Mouse (Mus musculus): ENCODE measurements around the gene Parp1.
"Not testable (repeated sequence)": the region's sequence is repeated elsewhere in the genome, so short reads cannot be mapped to it uniquely, and the experiment has no call there.

The Parp1 gene

GRCm38 (mm10) chr1:180561187-180561586 is 7.5 kb upstream of the Parp1 start:
- no peak for DNase-seq

GRCm38 (mm10) chr1:180564885-180565284 is 3.8 kb upstream of the Parp1 start:
- DNase-seq, result no peak

DNA sequence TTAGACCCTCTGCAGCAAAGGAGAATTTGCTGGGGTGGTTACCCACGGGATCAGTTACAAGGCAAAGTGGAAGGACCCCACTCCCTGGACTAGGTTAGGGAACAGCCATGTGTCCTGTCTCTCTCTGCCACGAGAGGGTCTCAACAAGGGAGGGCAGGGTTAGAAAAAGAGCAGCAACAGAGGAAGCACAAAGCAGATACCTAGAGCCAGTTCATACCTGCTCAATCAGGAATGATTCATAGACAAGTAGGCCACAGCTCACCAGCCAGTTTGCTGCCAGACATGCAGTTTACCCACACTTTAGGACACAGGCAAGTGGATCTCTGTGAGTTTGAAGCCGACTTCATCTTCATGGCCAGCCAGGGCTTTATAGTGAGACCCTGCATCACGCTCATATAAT is 963 bp upstream of the Parp1 start:
- DNase-seq, result no peak

- DNase-seq, result no peak
Observed at GRCm38 (mm10) chr1:180568248-180568647, 476 bp upstream of the Parp1 start.

- DNase-seq, result no peak
Observed at GRCm38 (mm10) chr1:180569453-180569852, 729 bp downstream of the Parp1 start.

GRCm38 (mm10) chr1:180570181-180570580 is 1.5 kb downstream of the Parp1 start:
- DNase-seq, result no peak

DNA sequence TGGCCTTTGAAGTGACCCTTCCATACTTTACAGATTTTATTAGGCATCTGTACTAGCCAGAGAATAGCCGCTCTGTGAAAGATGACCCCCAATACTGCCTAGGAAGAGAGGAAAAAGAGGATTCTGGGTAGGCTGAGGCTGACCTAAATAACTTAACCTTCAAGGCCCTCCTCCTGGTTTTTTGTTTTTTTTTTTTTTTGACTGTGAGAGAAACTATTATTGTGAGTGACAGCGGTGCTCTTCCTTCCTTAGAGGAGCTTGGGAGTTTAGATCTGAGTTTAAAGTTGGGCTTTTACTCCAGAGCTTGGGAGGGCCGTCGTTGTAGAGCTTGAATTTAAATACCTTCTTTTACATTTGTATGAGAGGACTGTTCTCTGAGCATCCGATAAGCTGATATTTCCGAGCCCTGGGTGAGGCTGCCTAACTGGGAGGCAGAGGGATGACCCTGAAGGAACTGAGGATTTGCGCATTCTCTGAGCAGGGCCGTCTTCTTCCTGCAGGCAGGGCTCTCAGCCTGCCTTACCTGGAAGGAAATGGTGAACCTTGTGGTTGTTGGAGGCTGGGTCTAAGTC is 2.4 kb downstream of the Parp1 start:
- no peak for DNase-seq

DNA sequence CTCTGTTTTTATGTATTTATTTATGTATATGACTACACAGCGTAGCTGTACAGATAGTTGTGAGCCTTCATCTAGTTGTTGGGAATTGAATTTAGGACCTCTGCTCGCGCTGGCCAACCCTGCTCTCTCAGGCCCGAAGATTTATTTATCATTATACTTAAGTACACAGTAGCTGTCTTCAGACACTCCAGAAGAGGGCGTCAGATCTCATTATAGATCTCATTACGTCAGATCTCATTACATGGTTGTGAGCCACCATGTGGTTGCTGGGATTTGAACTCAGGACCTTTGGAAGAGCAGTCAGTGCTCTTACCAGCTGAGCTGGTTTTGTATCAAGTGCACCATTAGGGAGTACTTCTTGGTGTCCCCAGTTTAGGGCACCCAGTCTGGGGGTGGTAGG is 3.0 kb downstream of the Parp1 start:
- DNase-seq, result not testable (repeated sequence)

DNA sequence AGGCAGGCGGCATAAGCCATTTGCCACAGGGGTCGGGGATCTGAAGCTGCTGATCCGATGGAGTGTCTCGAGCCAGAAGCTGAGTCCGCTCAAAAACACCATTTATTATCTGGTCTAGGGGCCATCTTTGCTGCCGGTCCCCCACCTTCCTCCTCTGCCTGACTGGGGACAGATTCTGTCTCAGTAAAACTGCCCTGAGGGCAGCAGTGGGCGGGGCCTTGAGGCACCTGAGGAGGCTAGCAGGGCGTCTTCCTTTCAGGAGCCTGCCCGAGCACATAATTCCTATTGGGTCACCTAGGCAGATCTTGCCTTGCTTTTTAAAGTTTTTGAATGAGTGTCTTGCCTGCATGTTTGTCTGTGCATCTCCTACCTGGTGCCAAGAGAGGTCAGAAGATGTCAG is 3.4 kb downstream of the Parp1 start:
- DNase-seq, result no peak

DNA sequence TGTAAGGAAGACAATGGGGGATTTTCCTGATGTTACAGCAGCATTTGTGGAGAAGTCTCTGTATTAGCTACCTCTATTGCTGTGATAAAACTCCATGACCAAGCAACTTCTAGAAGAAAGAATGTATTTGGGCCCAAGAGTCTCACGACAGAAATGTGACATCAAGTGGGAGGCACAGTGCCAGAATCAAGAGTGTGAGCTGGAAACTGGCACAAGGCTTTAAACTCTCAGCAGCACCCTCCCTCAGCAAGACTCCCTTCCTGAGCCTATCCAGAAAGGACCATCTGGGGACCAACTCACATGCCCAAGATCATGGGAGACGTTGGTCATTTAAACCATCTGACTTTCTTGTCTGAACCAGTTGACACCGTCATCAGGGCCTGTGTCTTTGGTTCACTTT is 7.8 kb downstream of the Parp1 start:
- no peak for DNase-seq

- DNase-seq, result no peak
Observed at GRCm38 (mm10) chr1:180577837-180578236, 9.1 kb downstream of the Parp1 start.

DNA sequence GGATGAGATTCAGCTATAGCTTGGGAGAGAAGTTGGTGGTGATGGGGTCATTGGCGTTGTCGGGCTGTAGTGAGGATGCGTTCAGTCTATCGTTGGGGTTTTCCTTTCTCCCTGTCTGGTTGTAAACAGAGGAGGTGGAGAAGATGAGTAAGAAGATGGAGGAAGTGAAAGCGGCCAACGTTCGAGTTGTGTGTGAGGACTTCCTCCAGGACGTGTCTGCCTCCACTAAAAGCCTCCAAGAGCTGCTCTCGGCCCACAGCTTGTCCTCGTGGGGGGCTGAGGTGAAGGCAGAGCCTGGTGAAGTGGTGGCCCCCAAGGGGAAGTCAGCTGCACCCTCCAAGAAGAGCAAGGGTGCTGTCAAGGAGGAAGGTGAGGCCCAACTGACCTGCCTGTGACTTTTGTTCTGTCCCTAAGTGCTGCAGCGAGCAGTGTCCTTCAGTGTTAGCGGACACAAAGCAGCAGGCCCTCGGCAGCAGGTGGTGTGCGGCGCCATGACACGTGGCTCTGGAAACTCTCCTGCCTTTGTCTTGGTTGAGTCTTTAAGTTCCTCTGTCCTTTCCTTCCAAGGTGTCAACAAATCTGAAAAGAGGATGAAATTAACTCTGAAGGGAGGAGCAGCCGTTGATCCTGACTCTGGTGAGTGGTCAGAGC is 19.2 kb downstream of the Parp1 start:
- DNase-seq, result no peak

GRCm38 (mm10) chr1:180600578-180600977 is 31.9 kb downstream of the Parp1 start:
- no peak for DNase-seq

DNA sequence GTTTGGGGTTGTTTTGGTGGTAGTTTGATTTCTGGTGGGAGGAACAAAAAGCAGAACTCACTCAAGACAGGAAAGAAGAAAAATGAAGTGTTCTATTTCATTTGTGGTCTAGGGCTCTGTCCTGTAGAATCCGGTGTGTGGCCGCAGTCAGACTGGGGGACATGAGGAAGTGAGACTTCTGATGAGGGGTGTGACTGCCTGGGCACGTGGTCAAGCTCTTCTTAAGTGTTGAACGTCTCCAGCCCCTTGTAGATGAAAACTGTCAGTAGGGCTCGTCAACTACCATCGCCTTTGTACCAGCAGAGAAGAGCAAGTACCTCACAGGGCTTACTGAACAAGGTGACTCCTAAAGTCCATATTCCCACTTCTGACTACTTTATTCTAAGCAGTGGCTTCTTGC is 33.1 kb downstream of the Parp1 start:
- no peak for DNase-seq

DNA sequence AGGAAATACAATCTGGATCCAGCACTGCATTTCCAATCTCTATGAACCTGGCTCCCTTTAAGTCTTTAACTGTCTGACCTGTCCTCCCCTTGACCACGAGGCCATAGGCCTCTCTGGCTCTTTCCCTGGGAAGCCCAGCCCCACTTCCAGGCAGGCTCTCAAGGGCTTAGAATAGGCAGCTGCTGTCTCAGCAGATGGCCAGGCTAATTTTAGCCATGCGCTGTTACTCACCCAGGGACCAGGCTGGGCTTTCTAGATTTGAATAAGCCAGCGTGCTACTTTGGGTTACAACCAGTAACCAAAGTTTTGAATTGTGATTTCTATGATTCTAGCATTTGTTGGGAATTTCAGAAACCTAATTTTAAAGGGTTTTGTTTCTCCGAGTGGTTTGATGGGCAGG is 35.9 kb downstream of the Parp1 start:
- DNase-seq, result no peak

- peak; percentile 37 for DNase-seq
Observed at GRCm38 (mm10) chr1:180606106-180606505, 37.4 kb downstream of the Parp1 start.

DNA sequence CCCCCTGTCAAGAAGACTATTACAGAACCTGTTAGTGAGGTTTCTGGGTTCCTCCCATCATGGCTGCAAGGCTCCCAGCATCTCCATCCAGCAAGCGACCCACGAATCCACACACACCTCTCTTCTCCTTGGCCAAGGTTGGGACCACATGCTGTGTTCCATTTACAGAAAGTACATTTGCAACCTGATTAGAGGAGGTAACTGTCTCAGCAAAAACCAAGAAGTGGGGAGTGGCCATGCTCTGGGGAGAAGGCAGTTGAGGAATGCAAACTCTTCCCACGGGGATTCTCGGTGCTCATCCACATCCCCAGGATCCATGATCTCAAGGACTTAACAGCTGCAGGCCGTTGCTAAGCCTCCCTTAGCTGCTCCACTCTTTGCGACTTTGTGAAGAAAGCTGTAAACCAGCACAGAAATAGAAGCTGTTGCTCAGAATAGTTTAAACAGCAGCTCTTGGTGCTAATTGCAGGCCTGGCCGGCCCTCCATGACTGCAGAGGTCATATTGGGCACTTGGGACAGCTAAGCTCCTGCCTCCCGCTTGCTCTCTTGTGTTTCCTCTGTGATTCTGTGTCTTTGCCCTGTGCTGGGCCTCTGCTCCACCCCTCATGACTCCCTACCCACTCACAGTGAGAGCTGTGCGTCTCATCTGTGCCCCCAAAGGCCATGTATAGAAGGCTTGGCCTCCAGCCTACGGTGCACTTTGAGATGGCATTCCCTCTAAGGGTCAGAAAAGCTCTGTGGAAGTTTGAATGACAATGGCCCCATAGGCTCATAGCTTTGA is 38.3 kb downstream of the Parp1 start:
- DNase-seq, result no peak

- no peak for DNase-seq
Observed at GRCm38 (mm10) chr1:180607578-180607879, 38.8 kb downstream of the Parp1 start.

DNA sequence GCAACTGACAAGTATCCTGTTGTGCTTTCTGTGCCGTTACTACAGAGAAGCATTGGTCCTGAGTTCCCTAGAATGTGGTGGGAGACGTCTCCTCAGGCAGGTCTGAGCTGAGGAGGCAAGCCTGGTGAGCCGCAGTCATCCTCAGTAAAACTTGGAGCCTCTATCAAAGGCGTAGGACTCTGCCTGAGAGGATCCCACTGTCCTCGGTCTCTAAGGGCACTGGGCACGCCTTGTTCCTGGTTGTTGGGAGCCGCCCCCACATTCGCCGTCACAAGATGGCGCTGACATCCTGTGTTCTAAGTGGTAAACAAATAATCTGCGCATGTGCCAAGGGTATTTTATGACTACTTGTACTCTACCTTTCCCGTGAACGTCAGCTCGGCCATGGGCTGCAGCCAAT is 43.1 kb downstream of the Parp1 start:
- DNase-seq, result not testable (repeated sequence)

- DNase-seq, result no peak
Observed at GRCm38 (mm10) chr1:180616762-180617161, 48.0 kb downstream of the Parp1 start.

- DNase-seq, result no peak
Observed at GRCm38 (mm10) chr1:180622389-180622788, 53.7 kb downstream of the Parp1 start.

DNA sequence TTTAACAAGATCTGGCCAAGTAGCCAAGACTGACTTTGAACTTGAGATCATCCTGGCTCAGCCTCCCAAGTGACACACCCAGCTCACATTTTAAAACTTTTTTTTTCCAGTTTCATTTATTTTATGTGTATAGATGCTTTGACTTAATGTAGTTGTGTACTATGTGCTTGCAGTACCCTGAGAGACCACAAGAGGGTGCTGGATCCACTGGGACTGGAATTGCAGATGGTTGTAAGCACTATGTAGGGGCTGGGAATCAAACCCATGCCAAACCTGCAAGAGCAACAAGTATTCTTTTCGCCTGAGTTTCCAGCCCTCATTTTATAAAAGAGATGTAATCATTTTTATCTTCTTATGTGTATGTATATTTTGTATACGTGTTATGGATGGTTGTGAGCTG is 55.2 kb downstream of the Parp1 start:
- peak; percentile 49 for DNase-seq

DNA sequence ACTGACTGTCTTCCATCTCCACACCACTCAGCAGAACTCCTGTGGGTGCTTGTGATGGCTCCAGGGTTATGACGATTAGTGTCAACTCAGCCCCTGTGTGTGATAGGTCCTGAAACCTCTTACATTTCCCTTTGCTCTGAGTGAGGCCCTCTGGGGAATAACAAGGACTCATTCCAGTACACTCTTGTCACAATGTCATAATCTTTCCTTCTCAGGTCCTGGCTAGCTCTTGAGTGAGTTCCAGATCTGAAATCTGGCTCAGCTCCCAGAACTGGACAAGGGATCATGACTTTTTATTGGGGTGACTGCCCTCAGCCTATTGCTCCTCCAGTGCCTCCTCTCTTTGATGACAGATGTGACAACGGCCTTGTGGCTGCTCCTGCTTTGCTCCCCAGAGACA is 57.4 kb downstream of the Parp1 start:
- DNase-seq, result no peak

- DNase-seq, result not testable (repeated sequence)
Observed at GRCm38 (mm10) chr1:180637796-180638195, 69.1 kb downstream of the Parp1 start.

All from thymus, postnatal 4 days (tissue).